Mouse (Mus musculus): ENCODE measurements around the gene Pvrig. TPM values are rescaled to one million over a fixed set of nuclear protein-coding genes. Genes with fewer than 3 reads are reported as not detected.
"Not testable (repeated sequence)": the region's sequence is repeated elsewhere in the genome, so short reads cannot be mapped to it uniquely, and the experiment has no call there.

Gene Pvrig
- not detected for total RNA-seq (2021)
- long read RNA-seq = 0 reads

DNA sequence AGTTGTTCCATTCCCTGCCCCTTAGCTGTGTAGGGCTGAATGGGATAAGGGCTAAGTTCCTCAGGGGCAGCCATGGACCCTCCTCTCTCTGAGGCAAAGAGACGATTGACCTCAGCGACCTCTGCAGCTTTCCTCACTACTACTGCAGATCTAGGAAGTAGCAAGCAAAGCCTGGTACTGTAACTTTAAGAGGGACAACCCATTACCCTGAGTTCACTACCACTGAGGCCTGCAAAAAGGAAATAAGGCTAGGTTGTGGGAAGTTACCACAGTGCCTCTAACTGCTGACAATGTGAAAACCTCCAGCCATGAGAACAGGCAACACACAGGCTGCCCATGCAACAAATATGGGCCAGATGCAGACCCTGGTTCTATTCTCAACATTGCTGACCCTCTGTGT, at the start of gene Pvrig:
TSS of gene Pvrig (plus strand) at position 301 of the 400 bp plus-strand sequence.
- DNase-seq (ENCODE audit: low spot score in 2 of 2) = no peak

DNA sequence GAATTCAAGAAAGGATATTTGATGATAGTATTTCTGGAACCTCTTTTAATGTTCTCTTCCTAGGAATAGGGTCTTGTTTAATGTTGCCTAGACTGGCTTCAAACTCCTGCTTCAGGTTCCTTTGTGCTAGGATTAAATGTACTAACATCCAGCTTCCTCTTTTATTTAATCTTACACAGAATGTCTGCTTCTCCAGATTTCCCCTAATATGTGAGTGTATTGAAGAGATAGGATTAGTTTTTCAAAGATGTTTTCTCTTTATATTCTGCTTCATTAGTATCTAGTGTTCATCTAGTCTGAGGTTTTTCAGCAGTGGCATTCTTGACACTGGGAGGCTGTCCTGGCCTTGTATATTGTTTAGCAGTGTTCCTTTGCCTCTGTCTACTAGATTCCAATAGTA, 47.6 kb upstream of the Pvrig start:
- DNase-seq (ENCODE audit: low spot score in 2 of 2) = no peak

DNA sequence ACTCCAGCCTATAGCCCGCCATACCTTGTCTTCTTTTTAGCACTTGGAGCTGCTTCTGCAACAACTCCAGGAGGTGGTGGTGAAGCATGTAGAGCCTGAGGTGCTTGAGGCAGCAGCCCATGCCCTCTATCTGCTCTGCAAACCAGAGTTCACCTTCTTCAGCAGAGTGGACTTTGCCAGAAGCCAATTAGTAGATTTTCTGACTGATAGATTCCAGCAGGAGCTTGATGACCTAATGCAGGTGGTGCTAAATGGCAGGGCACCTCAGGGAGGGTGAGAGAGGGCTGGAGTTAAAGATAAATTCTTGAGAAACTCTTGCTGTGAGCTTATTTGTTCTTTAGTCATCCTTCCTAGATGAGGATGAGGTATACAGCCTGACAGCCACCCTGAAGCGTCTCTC, 42.1 kb upstream of the Pvrig start:
- no peak for DNase-seq (ENCODE audit: low spot score in 2 of 2)

DNA sequence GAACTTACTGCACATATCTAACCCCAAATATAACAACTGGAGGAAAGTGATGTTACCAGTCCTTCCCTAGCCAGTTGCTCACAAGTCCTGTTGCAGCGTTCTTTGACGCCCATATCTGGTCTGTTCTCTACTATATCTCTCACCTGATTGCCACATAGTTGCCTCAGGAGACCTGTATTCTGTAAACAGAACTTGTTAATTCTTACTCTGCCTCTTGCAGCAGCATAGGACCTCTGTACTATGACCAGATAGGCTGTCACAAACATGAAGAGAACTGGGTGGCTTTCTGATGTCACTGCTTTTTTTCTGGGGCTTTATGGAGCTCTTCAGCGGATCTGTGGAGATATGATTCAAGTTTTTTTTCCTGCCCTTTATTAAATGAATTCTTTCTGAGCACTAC, 29.0 kb upstream of the Pvrig start:
- no peak for DNase-seq (ENCODE audit: low spot score in 2 of 2)

DNA sequence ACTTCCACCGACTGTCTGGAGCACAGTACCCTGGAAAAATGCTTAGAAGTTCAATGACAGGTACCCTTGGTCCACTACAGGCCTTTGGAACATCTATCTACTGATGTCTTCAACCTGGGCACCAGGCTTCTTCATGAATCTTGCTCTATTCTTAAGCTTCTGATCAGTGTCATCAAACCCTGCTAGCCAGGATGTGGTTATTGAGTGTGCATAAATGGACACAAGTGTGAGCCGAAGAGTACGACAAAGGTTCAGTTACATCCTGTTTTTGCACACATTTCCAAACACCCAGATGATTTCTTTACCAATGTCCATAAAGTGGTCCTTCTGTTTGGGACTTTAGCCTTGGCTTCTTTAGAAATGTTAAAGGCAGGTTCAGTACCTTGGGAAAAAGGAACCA, 1.5 kb downstream of the Pvrig start:
- no peak for DNase-seq (ENCODE audit: low spot score in 2 of 2)

DNA sequence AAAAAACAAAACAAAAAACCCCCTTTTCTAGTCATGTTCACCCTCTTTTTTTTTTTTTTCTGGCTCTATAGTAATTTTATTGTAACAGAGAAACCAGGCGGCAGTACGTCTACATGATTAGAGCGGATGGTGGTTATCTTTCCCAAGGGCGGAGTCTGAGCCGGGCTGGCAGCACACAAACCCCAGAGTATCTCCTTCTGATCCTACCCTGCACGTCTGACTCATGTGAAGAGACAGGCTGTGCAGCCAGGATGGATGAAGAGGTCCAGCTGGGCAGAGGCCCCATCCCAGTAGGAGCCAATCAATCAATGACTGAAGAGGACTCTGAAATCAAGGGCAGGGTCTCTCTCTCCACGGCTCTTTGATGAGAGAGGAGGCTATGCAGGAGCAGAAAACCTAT, 21.4 kb downstream of the Pvrig start:
- DNase-seq (ENCODE audit: low spot score in 2 of 2) = not testable (repeated sequence)

DNA sequence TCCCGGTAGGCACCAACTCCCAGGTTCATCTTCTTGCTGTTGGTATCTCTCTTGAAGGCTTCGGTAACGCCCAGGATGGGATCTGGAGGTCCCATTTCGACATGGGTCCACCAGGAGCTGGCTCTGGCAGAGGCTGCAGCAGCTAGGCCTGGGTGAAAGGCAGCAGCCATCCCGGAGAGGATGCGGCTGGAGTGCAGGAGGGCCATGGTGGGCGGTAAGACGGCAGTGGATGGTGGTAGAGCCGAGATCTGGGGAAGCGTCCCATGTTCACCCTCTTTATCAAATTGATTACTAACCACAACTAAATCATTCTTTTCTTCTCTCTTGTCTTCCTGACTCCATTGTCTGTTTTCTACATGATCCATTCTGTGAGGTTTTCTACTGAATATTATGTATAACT, 23.6 kb downstream of the Pvrig start:
- not testable (repeated sequence) for DNase-seq (ENCODE audit: low spot score in 2 of 2)

Other genes starting within 250 kb of the Pvrig start
- gene Zscan21, start 225.1 kb upstream of the Pvrig start, total RNA-seq (2021) = 10 to 100 TPM; 23.0 to 26.6 TPM
- gene Zfp113, start 186.2 kb upstream of the Pvrig start, total RNA-seq (2021) = 10 to 100 TPM; 10.8 to 14.3 TPM
- gene Cops6, start 180.9 kb upstream of the Pvrig start, total RNA-seq (2021) = 100 to 1,000 TPM; 129 to 145 TPM
- 10 to 100 TPM; 25.9 to 26.5 TPM for gene Ap4m1, start 170.0 kb upstream of the Pvrig start, total RNA-seq (2021)
- 10 to 100 TPM; 20.8 to 25.6 TPM for gene Mcm7, start 169.5 kb upstream of the Pvrig start, total RNA-seq (2021)
- gene Taf6, start 154.5 kb upstream of the Pvrig start, total RNA-seq (2021) = 10 to 100 TPM; 26.2 to 30.0 TPM
- gene Cnpy4, start 154.5 kb upstream of the Pvrig start, total RNA-seq (2021) = 10 to 100 TPM; 15.4 to 17.6 TPM
- 10 to 100 TPM; 11.4 to 14.2 TPM for gene Mblac1, start 147.6 kb upstream of the Pvrig start, total RNA-seq (2021)
- gene Nxpe5, start 116.1 kb upstream of the Pvrig start, total RNA-seq (2021) = under 1 TPM in 1 of 2 experiments, not detected in 1; 0.21 TPM
- 10 to 100 TPM; 66.1 to 73.3 TPM for gene Lamtor4, start 86.5 kb upstream of the Pvrig start, total RNA-seq (2021)
- 10 to 100 TPM; 76.0 to 84.4 TPM for gene BC037034, start 77.9 kb upstream of the Pvrig start, total RNA-seq (2021)
- 1 to 10 TPM; 2.8 TPM for gene Gal3st4, start 69.1 kb upstream of the Pvrig start, total RNA-seq (2021)
- gene Gm43720, start 62.0 kb upstream of the Pvrig start, total RNA-seq (2021) = not detected
- gene Gpc2, start 62.0 kb upstream of the Pvrig start, total RNA-seq (2021) = 10 to 100 TPM; 11.2 to 11.8 TPM
- gene Stag3, start 61.7 kb upstream of the Pvrig start, total RNA-seq (2021) = 1 to 10 TPM; 3.3 to 4.1 TPM
- 10 to 100 TPM; 24.9 to 26.5 TPM for gene Zfp157, start 99.5 kb downstream of the Pvrig start, total RNA-seq (2021)
- not detected for gene 1700123K08Rik, start 222.8 kb downstream of the Pvrig start, total RNA-seq (2021)

Measured in layer of hippocampus, postnatal 10 days (tissue).